Mouse (Mus musculus) urinary bladder, adult 18-20 months (tissue): ENCODE data around the gene Harbi1.
"Not testable (repeated sequence)": the region's sequence is repeated elsewhere in the genome, so short reads cannot be mapped to it uniquely, and the experiment has no call there.

ENCODE experiments used
- DNase-seq, 2 experiments: peaks; one replicate each; pipeline ENCODE4 v3.0.0; 2022; ENCODE audit warnings: low spot score in 2 of 2, mixed read lengths in 2 of 2

Gene Harbi1

GRCm38 (mm10) chr2:91714921-91715320 lies 4.3 kb downstream of the Harbi1 start:
- no peak for DNase-seq

GRCm38 (mm10) chr2:91718276-91718675 lies 7.6 kb downstream of the Harbi1 start:
- no peak for DNase-seq

DNA sequence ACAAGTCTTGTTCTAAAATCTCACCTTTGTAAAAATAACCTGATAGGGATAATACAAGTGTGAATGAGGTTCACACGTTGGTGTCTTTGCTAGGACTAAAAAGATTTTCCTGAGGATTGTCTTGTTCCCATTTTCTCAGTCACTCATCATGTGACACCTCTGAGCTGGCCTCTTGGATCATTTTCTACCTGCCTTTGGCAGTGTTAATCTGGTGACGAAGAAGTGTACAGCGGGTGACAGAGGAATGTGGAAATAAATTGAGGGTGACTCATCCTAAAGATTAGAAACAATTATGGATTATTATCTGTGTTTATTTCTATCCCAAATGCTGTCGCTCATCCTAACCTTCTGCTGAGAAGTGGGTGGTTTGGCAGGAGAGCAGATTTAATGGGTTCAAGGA lies 12.7 kb downstream of the Harbi1 start:
- no peak for DNase-seq

DNA sequence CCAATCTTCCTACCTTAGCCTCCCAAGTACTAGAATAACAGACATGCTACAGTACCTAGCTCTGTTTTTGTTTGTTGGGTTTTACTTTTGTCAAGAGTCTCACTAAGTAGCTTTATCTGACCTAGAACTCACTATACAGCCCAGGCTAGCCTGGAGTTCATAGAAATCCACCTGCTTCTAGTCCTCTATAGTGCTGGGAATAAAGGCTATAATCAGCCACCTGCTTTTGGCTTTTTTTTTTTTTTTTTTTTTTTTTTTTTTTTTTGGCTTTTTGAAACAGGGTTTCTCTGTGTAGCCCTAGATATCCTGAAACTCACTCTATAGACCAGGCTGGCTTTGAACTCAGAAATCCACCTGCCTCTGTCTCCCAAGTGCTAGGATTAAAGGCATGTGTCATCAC lies 13.3 kb downstream of the Harbi1 start:
- no peak for DNase-seq

DNA sequence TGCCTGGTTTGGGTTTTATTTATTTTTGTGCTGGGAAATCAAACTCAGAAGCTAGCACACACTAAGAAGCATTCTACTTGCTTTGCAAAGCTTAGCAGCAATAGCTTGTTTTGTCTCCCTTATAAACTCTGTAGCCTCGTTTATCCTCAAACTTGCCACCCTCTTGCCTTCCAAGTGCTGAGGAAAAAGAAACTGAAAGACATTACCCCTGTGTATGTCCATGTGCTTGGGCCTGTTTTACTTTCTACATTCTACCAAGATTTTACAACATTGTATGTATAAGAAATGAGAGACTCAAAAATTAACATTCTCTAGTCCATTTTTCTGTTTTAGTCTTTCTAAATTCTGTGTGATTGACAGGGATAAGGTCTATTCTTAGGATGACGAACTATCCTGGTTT lies 14.1 kb downstream of the Harbi1 start:
- DNase-seq = no peak

GRCm38 (mm10) chr2:91725476-91725875 lies 14.8 kb downstream of the Harbi1 start:
- DNase-seq = not testable (repeated sequence)

- DNase-seq = no peak
Measured at GRCm38 (mm10) chr2:91727011-91727410, 16.4 kb downstream of the Harbi1 start.

DNA sequence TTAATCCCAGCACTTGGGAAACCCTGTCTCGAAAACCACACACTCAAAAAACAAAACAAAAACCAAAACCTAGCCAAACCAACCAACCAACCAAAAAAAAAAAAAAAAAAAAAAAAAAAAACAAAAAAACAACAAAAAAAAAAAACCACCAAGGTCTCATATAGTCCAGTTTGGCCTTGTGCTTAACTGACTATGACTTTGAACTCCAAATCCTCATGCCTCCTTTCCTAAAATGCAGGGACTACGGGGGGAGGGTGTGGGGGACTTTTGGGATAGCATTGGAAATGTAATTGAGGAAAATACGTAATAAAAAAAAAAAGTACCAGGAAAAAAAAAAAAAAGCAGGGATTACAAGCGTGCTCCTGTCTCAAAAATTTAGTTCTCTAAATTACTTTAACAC lies 18.9 kb downstream of the Harbi1 start:
- DNase-seq = no peak

- peak; percentile 78 to 82 for DNase-seq
Measured at GRCm38 (mm10) chr2:91729971-91730821, 19.5 kb downstream of the Harbi1 start, which contains the start of gene Ambra1. Gene Ambra1, plus strand, starts transcription at chr2:91730134.

- no peak for DNase-seq
Measured at GRCm38 (mm10) chr2:91735221-91735620, 24.6 kb downstream of the Harbi1 start.

GRCm38 (mm10) chr2:91739586-91739985 lies 28.9 kb downstream of the Harbi1 start:
- no peak for DNase-seq

- no peak for DNase-seq
Measured at GRCm38 (mm10) chr2:91744686-91745085, 34.0 kb downstream of the Harbi1 start.

DNA sequence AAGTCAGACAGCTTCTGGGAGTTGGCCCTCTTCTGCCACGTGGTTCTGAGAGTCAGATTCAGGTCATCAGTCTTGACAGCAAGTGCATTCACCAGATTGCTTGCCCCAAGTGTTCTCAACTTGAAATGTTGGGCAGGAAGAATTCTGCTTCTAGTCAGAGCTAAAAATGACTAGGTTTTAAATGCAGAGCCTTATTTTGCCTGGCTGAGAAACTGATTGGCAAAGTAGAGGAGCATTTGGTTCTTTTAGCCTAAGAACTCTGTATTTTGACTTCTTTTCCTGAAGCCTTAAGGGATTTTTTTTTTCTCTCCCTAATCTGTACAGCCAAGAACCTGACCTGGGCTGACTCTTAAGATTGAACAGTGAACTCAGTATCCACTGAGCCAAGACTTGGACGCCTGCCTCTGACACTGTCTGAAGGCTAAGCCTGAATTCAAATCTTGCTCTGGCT lies 39.2 kb downstream of the Harbi1 start:
- DNase-seq = no peak
